Comparison of ENCODE assay signal across 9 mouse cellular contexts in genomic region chr2:24755276-24755675, GRCm38 (mm10). TPM values are rescaled to one million over a fixed set of nuclear protein-coding genes. Genes with fewer than 3 reads are reported as not detected.
A peak's percentile ranks its signal among the peaks of the same experiment; 100 is the strongest.
DNase-seq lines count a peak whose midpoint lies in the region; ATAC-seq and TF ChIP-seq lines count a peak whose summit lies in the region.
"Had no signal": no experiment of that assay in that cellular context is flagged by ENCODE, and none has a peak within 500 bp of the region (broad histone marks: within the 10 kb centered on the region; RNA-seq: fewer than 3 reads in every experiment).

No protein-coding gene starts in this region.

- H3K9me3 ChIP-seq in midbrain, embryonic 10.5 days (replicated peaks) = no peaks in the 10 kb centered on the region
- no peaks in the 10 kb centered on the region for H3K9me3 ChIP-seq in midbrain, embryonic 16.5 days (replicated peaks; ENCODE audit: control insufficient read depth, low read length, poor library complexity, severe bottlenecking)
- H3K9me3 ChIP-seq in embryonic facial prominence, embryonic 10.5 days = no peaks in the 10 kb centered on the region

- H3K4me3 ChIP-seq in midbrain, embryonic 10.5 days = no peak overlapping the region
- no peak overlapping the region for H3K4me3 ChIP-seq in midbrain, embryonic 16.5 days (ENCODE audit: low read depth, low read length)
- no peak overlapping the region for H3K4me3 ChIP-seq in embryonic facial prominence, embryonic 10.5 days
- H3K4me3 ChIP-seq in kidney, adult 2 months (ENCODE audit: insufficient read depth, low read depth, low read length) = no peak overlapping the region
- H3K4me3 ChIP-seq in liver, adult 2 months (ENCODE audit: insufficient read depth, low read depth, low read length) = no peak overlapping the region
- H3K4me3 ChIP-seq: erythroblast, embryonic 14.5 days had no signal

- peak; percentile 59 for DNase-seq in midbrain, embryonic 10.5 days (ENCODE audit: low spot score)
- peak; percentile 73 for DNase-seq in adrenal gland, postnatal 10 days
- DNase-seq in embryonic facial prominence, embryonic 10.5 days (ENCODE audit: low spot score) = peak; percentile 67
- DNase-seq in kidney, adult 2 months = peak; percentile 43
- peak; percentile 10 for DNase-seq in liver, adult 2 months (ENCODE audit: extremely low read depth, low read depth, low spot score)
- DNase-seq in retina, postnatal 1 day = peak; percentile 63

- no peaks in the 10 kb centered on the region for H3K36me3 ChIP-seq in midbrain, embryonic 10.5 days
- peaks cover 10% of the 10 kb centered on the region for H3K36me3 ChIP-seq in midbrain, embryonic 16.5 days (ENCODE audit: control insufficient read depth, insufficient read depth, low read length)
- no peaks in the 10 kb centered on the region for H3K36me3 ChIP-seq in embryonic facial prominence, embryonic 10.5 days (replicated peaks)
- H3K36me3 ChIP-seq in kidney, adult 2 months (ENCODE audit: control insufficient read depth, insufficient read depth, low read length) = no peaks in the 10 kb centered on the region
- no peaks in the 10 kb centered on the region for H3K36me3 ChIP-seq in liver, adult 2 months (ENCODE audit: control insufficient read depth, insufficient read depth, low read length)

- TF ChIP-seq CTCF in kidney, adult 2 months (conservative IDR thresholded peaks at IDR 0.05; ENCODE audit: insufficient read depth, insufficient read length, low read depth, low read length) = peak; percentile 71
- peak; percentile 79 for TF ChIP-seq CTCF in liver, adult 2 months (IDR thresholded peaks at IDR 0.05; ENCODE audit: low read depth, low read length)

- no peak for TF ChIP-seq POLR2A in kidney, adult 2 months (IDR thresholded peaks at IDR 0.05; ENCODE audit: low read depth, low read length)
- TF ChIP-seq POLR2A in liver, adult 2 months (IDR thresholded peaks at IDR 0.05; ENCODE audit: extremely low read depth, insufficient read depth, low read length) = no peak

- H3K79me2 ChIP-seq in liver, adult 2 months (ENCODE audit: control insufficient read depth, insufficient read depth, low read length) = no peaks in the 10 kb centered on the region

- no peak for ATAC-seq in midbrain, embryonic 16.5 days
- ATAC-seq in inflammation-experienced regulatory T-cells, adult 6 months = no peak

- no peak overlapping the region for H3K4me2 ChIP-seq in midbrain, embryonic 16.5 days (ENCODE audit: low read length)

- no peak overlapping the region for H3K9ac ChIP-seq in midbrain, embryonic 16.5 days (ENCODE audit: low read depth, low read length)
- H3K9ac ChIP-seq in liver, adult 2 months (ENCODE audit: low read depth, low read length) = no peak overlapping the region

- 100% methylated on average over 1 of the region's 1 CpGs for WGBS in midbrain, embryonic 10.5 days
- 100% methylated on average over 1 of the region's 1 CpGs for WGBS in midbrain, embryonic 16.5 days
- WGBS in embryonic facial prominence, embryonic 10.5 days = 90% methylated on average over 1 of the region's 1 CpGs
- 96% methylated on average over 1 of the region's 1 CpGs for WGBS in kidney, adult 2 months
- 95% methylated on average over 1 of the region's 1 CpGs for WGBS in liver, adult 2 months

- no peak overlapping the region for H3K27ac ChIP-seq in midbrain, embryonic 10.5 days (replicated peaks)
- H3K27ac ChIP-seq in midbrain, embryonic 16.5 days (ENCODE audit: low read length) = no peak overlapping the region
- H3K27ac ChIP-seq in embryonic facial prominence, embryonic 10.5 days (replicated peaks) = no peak overlapping the region
- H3K27ac ChIP-seq in kidney, adult 2 months (ENCODE audit: insufficient read depth, low read depth, low read length) = no peak overlapping the region
- no peak overlapping the region for H3K27ac ChIP-seq in liver, adult 2 months (replicated peaks; ENCODE audit: insufficient read depth, low read depth, low read length)

- no peaks in the 10 kb centered on the region for H3K4me1 ChIP-seq in midbrain, embryonic 10.5 days
- H3K4me1 ChIP-seq in midbrain, embryonic 16.5 days (ENCODE audit: control insufficient read depth, insufficient read depth, low read length) = peaks cover 10% of the 10 kb centered on the region
- H3K4me1 ChIP-seq in embryonic facial prominence, embryonic 10.5 days = peaks cover 7% of the 10 kb centered on the region
- H3K4me1 ChIP-seq in kidney, adult 2 months (ENCODE audit: control insufficient read depth, insufficient read depth, low read length) = no peaks in the 10 kb centered on the region
- no peaks in the 10 kb centered on the region for H3K4me1 ChIP-seq in liver, adult 2 months (ENCODE audit: control insufficient read depth, insufficient read depth, low read length)

- no peaks in the 10 kb centered on the region for H3K27me3 ChIP-seq in midbrain, embryonic 10.5 days (ENCODE audit: low read depth, poor library complexity, severe bottlenecking)
- H3K27me3 ChIP-seq in midbrain, embryonic 16.5 days (ENCODE audit: control insufficient read depth, insufficient read depth, low read depth, low read length) = no peaks in the 10 kb centered on the region
- H3K27me3 ChIP-seq in embryonic facial prominence, embryonic 10.5 days (replicated peaks; ENCODE audit: low read depth, poor library complexity, severe bottlenecking) = no peaks in the 10 kb centered on the region
- no peaks in the 10 kb centered on the region for H3K27me3 ChIP-seq in kidney, adult 2 months (replicated peaks; ENCODE audit: control insufficient read depth, insufficient read depth, low read length)
- H3K27me3 ChIP-seq in liver, adult 2 months (ENCODE audit: control insufficient read depth, insufficient read depth, low read length) = no peaks in the 10 kb centered on the region

RNA-seq across cellular contexts. Expression of gene Cacna1b, which starts 7.7 kb away (rescaled TPM):
- 1.6 and 2.5 TPM in 2 replicates for polyA plus RNA-seq in midbrain, embryonic 10.5 days (2016; fragmentation: Nextera tagmentation; extraction: Ambion mirVana)
- polyA plus RNA-seq in midbrain, embryonic 16.5 days (2015; fragmentation: Nextera tagmentation; extraction: Ambion mirVana) = 15.1 and 16.8 TPM in 2 replicates
- total RNA-seq in adrenal gland, postnatal 10 days (2021) = 1 to 10 TPM; 2.1 to 5.8 TPM
- polyA plus RNA-seq in embryonic facial prominence, embryonic 10.5 days (2016; fragmentation: Nextera tagmentation; extraction: Ambion mirVana) = 3.2 and 3.6 TPM in 2 replicates
- 0.03 and 1.2 TPM in 2 replicates for polyA plus RNA-seq in kidney, adult 2 months (2012; rRNA removed)
- total RNA-seq in liver, adult 2 months (2014; rRNA removed) = 0.07 TPM in 1 of 2 replicates, not detected in the other
- not detected in 2 replicates for polyA plus RNA-seq in liver, adult 2 months (2012; rRNA removed)
- polyA plus RNA-seq in inflammation-experienced regulatory T-cells, adult 6 months (2017; shearing (Covaris generic)) = under 1 TPM in 1 of 3 experiments, not detected in 2; 0.24 TPM

Comparison
In these comparisons a context has a peak if more than half of its experiments do, and no peak if none do; other contexts are left out.
1. DNase-seq: peak in every context shown above with its lines; median percentile 73 in adrenal gland, postnatal 10 days; 67 in embryonic facial prominence, embryonic 10.5 days; 63 in retina, postnatal 1 day; 59 in midbrain, embryonic 10.5 days; 43 in kidney, adult 2 months; 10 in liver, adult 2 months.